Mouse (Mus musculus): Measurements from ENCODE around the gene Apbb2. TPM values are rescaled to one million over a fixed set of nuclear protein-coding genes. Genes with fewer than 3 reads are reported as not detected.

The Apbb2 gene
- polyA plus RNA-seq, 1 experiment from 2014 or later = 115 TPM

GRCm38 (mm10) chr5:66376589-66377270, 241.9 kb downstream of the Apbb2 start:
- WGBS = 65% methylated on average over 14 of the region's 14 CpGs
- Histone ChIP-seq H3K4me2 (no peak overlapping the region), H3K9ac (no peak overlapping the region), H3K9me3 (no peaks in the 10 kb centered on the region), H3K36me3 (replicated peaks) (no peaks in the 10 kb centered on the region), H3K4me3 (no peak overlapping the region), H3K4me1 (no peaks in the 10 kb centered on the region), H3K27me3 (replicated peaks) (no peaks in the 10 kb centered on the region), H3K27ac (no peak overlapping the region)
- ATAC-seq (replicated peaks) = no peak

- H3K4me1 ChIP-seq = no peaks in the 10 kb centered on the region
- H3K9me3 ChIP-seq = no peaks in the 10 kb centered on the region
- H3K27me3 ChIP-seq (replicated peaks) = no peaks in the 10 kb centered on the region
- H3K4me3 ChIP-seq = no peak overlapping the region
- H3K9ac ChIP-seq = no peak overlapping the region
- H3K27ac ChIP-seq = no peak overlapping the region
- 94% methylated on average over 4 of the region's 4 CpGs for WGBS
- H3K4me2 ChIP-seq = no peak overlapping the region
- H3K36me3 ChIP-seq (replicated peaks) = no peaks in the 10 kb centered on the region
- no peak for ATAC-seq (replicated peaks)
Observed at GRCm38 (mm10) chr5:66374413-66374812, 244.2 kb downstream of the Apbb2 start.

GRCm38 (mm10) chr5:66373515-66374164, 244.9 kb downstream of the Apbb2 start:
- 30% methylated on average over 13 of the region's 13 CpGs for WGBS
- H3K36me3 ChIP-seq (replicated peaks) = no peaks in the 10 kb centered on the region
- ATAC-seq (replicated peaks) = no peak

GRCm38 (mm10) chr5:66371131-66371530, 247.5 kb downstream of the Apbb2 start:
- no peak overlapping the region for H3K4me2 ChIP-seq
- no peak for ATAC-seq (replicated peaks)
- H3K4me3 ChIP-seq = no peak overlapping the region
- no peak overlapping the region for H3K27ac ChIP-seq
- no peaks in the 10 kb centered on the region for H3K36me3 ChIP-seq (replicated peaks)
- H3K27me3 ChIP-seq (replicated peaks) = no peaks in the 10 kb centered on the region
- peaks cover 13% of the 10 kb centered on the region for H3K4me1 ChIP-seq
- H3K9ac ChIP-seq = no peak overlapping the region
- no peaks in the 10 kb centered on the region for H3K9me3 ChIP-seq

More at GRCm38 (mm10) chr5:66373515-66374164, 244.9 kb downstream of the Apbb2 start:
- no peaks in the 10 kb centered on the region for H3K4me1 ChIP-seq
- H3K9ac ChIP-seq = no peak overlapping the region
- no peak overlapping the region for H3K4me3 ChIP-seq
- H3K9me3 ChIP-seq = no peaks in the 10 kb centered on the region
- H3K4me2 ChIP-seq = no peak overlapping the region
- no peaks in the 10 kb centered on the region for H3K27me3 ChIP-seq (replicated peaks)
- no peak overlapping the region for H3K27ac ChIP-seq

GRCm38 (mm10) chr5:66368966-66369365, 249.6 kb downstream of the Apbb2 start:
- Histone ChIP-seq H3K36me3 (replicated peaks) (no peaks in the 10 kb centered on the region), H3K9ac (no peak overlapping the region), H3K27me3 (replicated peaks) (no peaks in the 10 kb centered on the region), H3K9me3 (no peaks in the 10 kb centered on the region), H3K4me2 (no peak overlapping the region), H3K4me3 (no peak overlapping the region), H3K27ac (no peak overlapping the region), H3K4me1 (peaks cover 13% of the 10 kb centered on the region)
- 40% methylated on average over 7 of the region's 7 CpGs for WGBS
- 0 out of 2 replicates have a peak, but pooled peaks have one; percentile 46 for ATAC-seq (replicated peaks)

GRCm38 (mm10) chr5:66367641-66368040, 250.9 kb downstream of the Apbb2 start:
- Histone ChIP-seq H3K4me2 (no peak overlapping the region), H3K4me1 (peaks cover 13% of the 10 kb centered on the region), H3K27me3 (replicated peaks) (no peaks in the 10 kb centered on the region), H3K36me3 (replicated peaks) (0 out of 2 replicates have a peak, but pooled peaks cover under 1% of the 10 kb centered on the region), H3K27ac (peak overlapping the region; percentile 58; the same call in 1 of the 2 replicates), H3K4me3 (no peak overlapping the region), H3K9ac (no peak overlapping the region), H3K9me3 (no peaks in the 10 kb centered on the region)
- WGBS = 41% methylated on average over 11 of the region's 11 CpGs
- peak; percentile 44 for ATAC-seq (replicated peaks)

- no peak overlapping the region for H3K4me2 ChIP-seq
- H3K27me3 ChIP-seq (replicated peaks) = no peaks in the 10 kb centered on the region
- H3K4me3 ChIP-seq = no peak overlapping the region
- H3K4me1 ChIP-seq = peaks cover 34% of the 10 kb centered on the region
- WGBS = 71% methylated on average over 18 of the region's 18 CpGs
- H3K9me3 ChIP-seq = no peaks in the 10 kb centered on the region
- H3K36me3 ChIP-seq (replicated peaks) = 0 out of 2 replicates have a peak, but pooled peaks cover 3% of the 10 kb centered on the region
- no peak overlapping the region for H3K27ac ChIP-seq
- no peak for ATAC-seq (replicated peaks)
- no peak overlapping the region for H3K9ac ChIP-seq
Observed at GRCm38 (mm10) chr5:66363274-66364261, 255.0 kb downstream of the Apbb2 start.

GRCm38 (mm10) chr5:66360739-66361138, 257.8 kb downstream of the Apbb2 start:
- H3K9me3 ChIP-seq = no peaks in the 10 kb centered on the region
- H3K27me3 ChIP-seq (replicated peaks) = no peaks in the 10 kb centered on the region
- 0 out of 2 replicates have a peak, but pooled peaks cover 3% of the 10 kb centered on the region for H3K36me3 ChIP-seq (replicated peaks)
- ATAC-seq (replicated peaks) = no peak
- H3K4me2 ChIP-seq = no peak overlapping the region
- 69% methylated on average over 9 of the region's 9 CpGs for WGBS
- H3K4me3 ChIP-seq = no peak overlapping the region
- peak overlapping the region; percentile 62 for H3K27ac ChIP-seq
- no peak overlapping the region for H3K9ac ChIP-seq
- peaks cover 21% of the 10 kb centered on the region for H3K4me1 ChIP-seq

- Histone ChIP-seq H3K27ac (peak overlapping the region; percentile 31), H3K4me1 (peaks cover 21% of the 10 kb centered on the region), H3K4me3 (no peak overlapping the region), H3K9me3 (no peaks in the 10 kb centered on the region), H3K36me3 (replicated peaks) (0 out of 2 replicates have a peak, but pooled peaks cover 3% of the 10 kb centered on the region), H3K4me2 (peak overlapping the region; percentile 24; the same call in 1 of the 2 replicates), H3K27me3 (replicated peaks) (no peaks in the 10 kb centered on the region), H3K9ac (no peak overlapping the region)
- WGBS = 25% methylated on average over 15 of the region's 15 CpGs
- ATAC-seq (replicated peaks) = peak; percentile 55
Observed at GRCm38 (mm10) chr5:66359742-66360423, 258.7 kb downstream of the Apbb2 start.

- Histone ChIP-seq H3K4me3 (no peak overlapping the region), H3K4me1 (peaks cover 15% of the 10 kb centered on the region), H3K36me3 (replicated peaks) (no peaks in the 10 kb centered on the region), H3K27ac (no peak overlapping the region), H3K9ac (no peak overlapping the region), H3K27me3 (replicated peaks) (no peaks in the 10 kb centered on the region), H3K9me3 (no peaks in the 10 kb centered on the region), H3K4me2 (no peak overlapping the region)
- 76% methylated on average over 3 of the region's 3 CpGs for WGBS
- no peak for ATAC-seq (replicated peaks)
Observed at GRCm38 (mm10) chr5:66355147-66355546, 263.4 kb downstream of the Apbb2 start.

- no peak overlapping the region for H3K4me2 ChIP-seq
- no peak overlapping the region for H3K4me3 ChIP-seq
- ATAC-seq (replicated peaks) = no peak
- WGBS = 76% methylated on average over 3 of the region's 3 CpGs
- peaks cover 4% of the 10 kb centered on the region; the same call in 1 of the 2 replicates for H3K4me1 ChIP-seq
- no peaks in the 10 kb centered on the region for H3K36me3 ChIP-seq (replicated peaks)
- H3K27ac ChIP-seq = no peak overlapping the region
- no peaks in the 10 kb centered on the region for H3K27me3 ChIP-seq (replicated peaks)
- no peaks in the 10 kb centered on the region for H3K9me3 ChIP-seq
- H3K9ac ChIP-seq = no peak overlapping the region
Observed at GRCm38 (mm10) chr5:66353876-66354275, 264.7 kb downstream of the Apbb2 start.

Data from midbrain, embryonic 15.5 days (tissue).